Mouse (Mus musculus): Measurements from ENCODE around the gene Gm20489.

Gm20489 gene

DNA sequence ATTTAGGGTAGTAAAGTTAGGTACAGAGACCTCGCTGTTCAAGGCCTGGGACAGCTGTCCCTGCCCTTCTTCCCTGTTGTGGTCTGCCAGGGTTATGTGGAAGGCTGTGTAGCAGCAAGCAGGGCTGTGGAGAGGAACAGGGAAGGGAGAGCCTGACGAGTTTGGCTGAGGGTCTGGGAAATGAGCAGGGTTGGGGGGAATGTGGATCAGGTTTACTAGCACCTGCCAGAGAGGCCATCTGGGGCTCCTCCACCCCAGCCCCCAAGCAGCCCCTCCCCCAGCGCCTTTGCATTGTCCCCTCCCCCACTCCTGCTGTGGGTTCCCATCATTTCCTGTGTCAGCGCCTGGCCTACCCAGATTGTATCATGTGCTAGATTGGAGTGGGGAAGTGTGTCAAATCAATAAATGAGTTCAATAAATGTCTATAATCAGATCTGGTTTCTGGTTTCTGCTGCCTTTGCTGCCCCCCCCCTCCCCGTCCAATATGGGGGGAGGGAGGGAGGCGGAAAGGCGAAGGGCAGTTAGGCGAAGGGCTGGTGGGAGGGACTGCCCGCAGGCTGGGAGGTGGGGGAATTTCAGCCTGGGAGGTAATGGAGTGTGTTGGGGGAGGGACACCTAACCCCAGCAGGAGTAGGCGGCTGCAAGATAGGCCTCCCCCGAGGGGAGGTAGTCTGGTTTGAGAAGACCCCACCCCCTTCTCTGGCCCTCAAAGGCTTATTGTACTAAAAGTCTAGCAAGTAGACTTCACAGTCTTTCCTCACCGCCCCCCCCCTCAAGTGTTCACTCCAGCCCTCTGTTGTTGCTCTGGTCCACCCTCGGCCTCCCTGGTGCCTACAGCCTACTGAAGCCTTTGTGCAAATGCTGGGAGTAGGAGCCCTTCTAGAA is 8.1 kb downstream of the Gm20489 start:
- no peak for DNase-seq

DNA sequence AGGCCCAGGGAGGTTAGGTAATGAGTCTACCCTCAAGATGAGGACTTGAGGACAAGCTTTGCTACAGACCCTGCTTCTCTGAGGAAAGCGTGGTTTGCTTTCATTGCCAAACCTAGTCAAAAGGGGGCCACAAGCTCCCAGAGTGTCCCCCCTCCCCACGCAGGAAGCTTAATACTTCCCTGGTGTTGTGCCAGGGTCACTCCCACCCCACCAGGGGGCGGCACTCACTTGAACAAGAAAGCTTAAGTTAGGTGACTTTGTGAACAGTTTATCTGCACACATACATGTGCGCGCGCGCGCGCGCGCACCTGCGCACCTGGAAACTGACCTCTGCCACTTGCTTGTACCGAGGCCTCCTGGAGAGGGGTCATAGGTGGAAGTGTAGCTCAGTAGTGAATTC is 12.2 kb downstream of the Gm20489 start:
- no peak for DNase-seq

DNA sequence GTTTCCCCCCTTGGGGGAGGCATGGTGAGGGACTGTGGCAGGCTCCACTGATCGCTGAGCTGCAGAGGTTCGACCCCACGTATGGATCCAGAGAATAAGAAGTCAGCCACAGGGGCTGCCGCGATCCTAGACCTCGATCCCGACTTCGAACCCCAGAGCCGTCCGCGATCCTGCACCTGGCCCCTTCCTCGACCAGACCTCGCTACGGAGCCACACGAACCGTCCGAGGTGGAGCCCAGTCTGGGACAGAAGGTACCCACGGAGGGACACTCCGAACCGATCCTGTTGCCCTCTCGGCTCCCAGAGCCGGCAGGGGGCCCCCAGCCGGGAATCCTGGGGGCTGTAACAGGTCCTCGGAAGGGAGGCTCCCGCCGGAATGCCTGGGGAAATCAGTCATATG is 14.1 kb downstream of the Gm20489 start:
- no peak for DNase-seq

DNA sequence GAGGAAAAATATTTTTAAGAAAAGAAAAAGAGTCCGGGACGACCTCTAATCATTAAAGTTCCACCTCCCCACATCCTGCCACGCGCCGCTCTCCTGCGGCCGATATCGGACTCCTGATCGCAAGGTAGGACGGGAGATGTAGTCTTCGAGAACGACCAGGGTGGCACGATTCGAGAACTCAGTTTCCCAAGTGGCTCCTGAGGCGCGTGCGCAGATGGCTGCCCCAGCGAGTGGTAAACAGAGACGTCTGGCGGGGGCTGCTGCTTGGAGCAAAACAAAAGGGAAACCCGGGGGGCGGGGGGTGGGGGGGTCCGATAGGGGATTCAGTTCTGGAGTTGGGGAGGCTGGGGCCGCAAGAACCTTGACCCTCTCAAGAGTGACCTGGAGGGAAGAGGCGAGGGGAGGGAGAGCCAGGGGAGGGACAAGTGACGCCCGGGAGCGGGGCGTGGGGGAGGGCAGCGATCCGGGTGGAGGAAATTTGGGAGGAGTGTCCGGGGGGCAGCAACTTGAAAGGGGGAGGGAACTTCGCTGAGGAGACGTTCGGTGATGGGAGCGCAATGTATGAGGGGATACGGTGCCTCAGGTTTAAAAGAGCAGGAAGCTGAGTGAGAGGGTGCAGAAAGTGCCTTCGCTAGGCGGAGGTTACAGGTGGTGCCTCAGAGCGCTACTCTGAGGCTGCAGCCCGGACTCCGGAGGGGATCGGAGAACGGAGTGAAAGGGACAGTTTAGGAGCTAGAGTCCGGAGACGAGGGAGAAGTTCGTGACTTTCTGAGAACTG is 14.7 kb downstream of the Gm20489 start, which contains the start of gene Foxo4:
Gene Foxo4, plus strand, starts transcription at position 577 of the 778 bp plus-strand sequence.
- peak; percentile 86 to 91 for DNase-seq

DNA sequence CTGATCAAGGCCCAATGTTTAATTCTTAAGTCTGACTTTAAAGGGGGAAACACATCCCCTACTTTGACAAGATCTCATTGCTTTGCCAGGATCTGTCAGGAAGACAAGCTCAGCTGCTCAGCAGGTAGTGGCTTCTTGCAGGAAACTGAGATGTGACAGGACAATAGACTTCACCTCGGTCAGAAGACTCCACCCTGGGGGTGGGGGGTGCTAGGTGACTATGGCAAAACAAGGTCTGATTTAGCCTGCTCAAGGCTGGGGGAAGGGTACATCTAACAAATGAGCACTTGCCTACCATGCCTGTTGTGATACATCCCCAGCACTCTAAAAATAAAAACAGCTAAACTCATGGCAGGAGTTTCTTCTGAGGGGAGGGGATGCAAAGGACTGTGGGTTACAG is 23.8 kb downstream of the Gm20489 start:
- DNase-seq = no peak

DNA sequence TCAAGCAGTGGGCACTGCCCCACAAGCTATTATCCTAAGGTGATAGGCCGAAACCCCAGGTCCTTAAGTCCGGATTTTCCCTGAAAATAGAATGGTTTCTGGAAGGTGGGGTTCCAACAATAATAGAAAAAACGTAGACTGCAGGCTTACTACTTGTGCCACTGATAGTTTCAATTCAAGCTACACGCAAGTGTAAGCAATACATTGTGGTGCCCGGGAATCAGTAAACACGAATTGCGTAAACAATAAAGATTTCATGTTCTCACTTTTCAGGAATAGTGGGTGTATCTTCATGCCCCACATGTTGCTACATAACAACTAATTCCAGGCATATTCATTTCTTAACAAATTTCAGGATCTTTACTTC is 46.0 kb downstream of the Gm20489 start:
- DNase-seq = no peak

DNA sequence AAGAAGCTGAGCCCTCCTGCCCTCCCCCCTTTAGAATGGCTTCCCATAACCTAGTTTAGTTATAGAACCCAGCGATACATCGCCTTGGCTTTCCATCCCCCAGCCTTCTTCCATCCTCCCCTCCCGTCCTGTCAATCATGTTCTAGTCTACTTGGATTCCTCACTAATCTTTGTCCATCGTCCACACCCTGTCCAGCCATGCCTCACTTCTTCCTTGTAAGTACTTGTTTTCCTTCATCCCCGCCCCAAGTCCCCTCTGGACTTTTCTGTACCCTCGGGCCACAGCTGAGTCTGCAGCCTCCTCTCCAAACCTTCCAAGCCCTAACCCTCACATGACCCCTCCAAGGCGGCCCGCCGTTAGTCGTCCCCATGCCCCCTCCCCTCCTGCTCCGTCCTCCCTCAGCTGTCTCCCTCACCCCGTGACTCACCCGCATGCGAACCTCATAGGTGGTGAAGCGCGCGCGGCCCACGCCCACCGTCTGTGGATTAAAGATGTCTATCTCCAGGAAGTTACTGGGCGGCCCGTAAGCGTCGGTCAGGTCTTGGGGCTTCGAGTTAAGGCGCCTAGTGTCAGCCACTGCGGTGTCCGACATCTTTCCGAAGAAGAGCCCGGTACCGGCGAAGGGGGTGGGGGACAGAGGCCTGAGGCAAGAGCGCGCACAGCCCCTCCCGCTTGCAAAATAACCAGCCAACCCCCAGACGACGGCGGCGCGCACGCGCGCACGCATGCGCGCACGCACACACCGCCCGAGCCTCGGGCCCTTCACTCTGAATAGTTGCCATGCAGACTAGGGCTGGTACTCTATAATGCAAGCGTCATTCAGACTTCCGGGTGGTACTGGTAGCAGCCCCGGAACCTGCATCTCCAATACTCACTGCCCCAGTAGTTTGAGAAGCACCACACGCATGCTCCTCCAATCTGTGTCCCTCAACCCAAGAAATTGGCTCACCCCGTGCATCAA is 46.7 kb downstream of the Gm20489 start, which contains the start of gene Snx12:
Gene Snx12, minus strand, starts transcription at position 730 of the 962 bp plus-strand sequence.
- DNase-seq = peak; percentile 79 to 90

Measured in cerebellum, adult 18-20 months (tissue).